Mouse (Mus musculus) liver (tissue): ENCODE measurements at regions not wholly inside any gene's neighbourhood (a gene's known extent, or its start where the extent isn't known, plus 50 kb on each side); places are given as distances from the start of the nearest gene placed in this dataset.
"Not testable (repeated sequence)": the region's sequence is repeated elsewhere in the genome, so short reads cannot be mapped to it uniquely, and the experiment has no call there.

ENCODE experiments used
- DNase-seq: peaks from one replicate; pipeline ENCODE4 v3.0.0-alpha.2; 2020; ENCODE audit warnings: mixed read lengths

GRCm38 (mm10) chr3:40200174-40200573 lies 330.9 kb upstream of the Intu start:
- no peak for DNase-seq

GRCm38 (mm10) chr3:40206326-40206725 lies 324.8 kb upstream of the Intu start:
- DNase-seq: no peak

- DNase-seq: no peak
Measured at GRCm38 (mm10) chr3:40211793-40212192, 319.3 kb upstream of the Intu start.

- DNase-seq: no peak
Measured at GRCm38 (mm10) chr3:40226772-40227171, 304.3 kb upstream of the Intu start.

- no peak for DNase-seq
Measured at GRCm38 (mm10) chr3:40243499-40244101, 287.5 kb upstream of the Intu start.

GRCm38 (mm10) chr3:40254376-40254775 lies 276.7 kb upstream of the Intu start:
- DNase-seq: no peak

GRCm38 (mm10) chr3:40262536-40262935 lies 268.6 kb upstream of the Intu start:
- no peak for DNase-seq

- no peak for DNase-seq
Measured at GRCm38 (mm10) chr3:40267514-40267913, 263.6 kb upstream of the Intu start.

GRCm38 (mm10) chr3:40282926-40283325 lies 248.2 kb upstream of the Intu start:
- DNase-seq: no peak

- no peak for DNase-seq
Measured at GRCm38 (mm10) chr3:40286959-40287710, 244.0 kb upstream of the Intu start.

- no peak for DNase-seq
Measured at GRCm38 (mm10) chr3:40297120-40297519, 234.0 kb upstream of the Intu start.

GRCm38 (mm10) chr3:40320319-40320718 lies 210.8 kb upstream of the Intu start:
- DNase-seq: no peak

- no peak for DNase-seq
Measured at GRCm38 (mm10) chr3:40325872-40326803, 204.9 kb upstream of the Intu start.

GRCm38 (mm10) chr3:40339492-40340030 lies 191.5 kb upstream of the Intu start:
- no peak for DNase-seq

- no peak for DNase-seq
Measured at GRCm38 (mm10) chr3:40355103-40355502, 176.0 kb upstream of the Intu start.

GRCm38 (mm10) chr3:40368421-40368820 lies 162.7 kb upstream of the Intu start:
- no peak for DNase-seq

- DNase-seq: no peak
Measured at GRCm38 (mm10) chr3:40371411-40371810, 159.7 kb upstream of the Intu start.

GRCm38 (mm10) chr3:40376220-40376619 lies 154.9 kb upstream of the Intu start:
- DNase-seq: not testable (repeated sequence)

GRCm38 (mm10) chr3:40377416-40377815 lies 153.7 kb upstream of the Intu start:
- no peak for DNase-seq

GRCm38 (mm10) chr3:40379063-40379462 lies 152.0 kb upstream of the Intu start:
- DNase-seq: no peak

- DNase-seq: peak; percentile 5
Measured at GRCm38 (mm10) chr3:40391631-40392030, 139.5 kb upstream of the Intu start.

GRCm38 (mm10) chr3:40398184-40398583 lies 132.9 kb upstream of the Intu start:
- DNase-seq: no peak

GRCm38 (mm10) chr3:40403402-40403801 lies 127.7 kb upstream of the Intu start:
- no peak for DNase-seq
